Mouse (Mus musculus) heart, postnatal 10 days (tissue): ENCODE data around the gene Olfr228. TPM values are rescaled to one million over a fixed set of nuclear protein-coding genes. Genes with fewer than 3 reads are reported as not detected.
"Not testable (repeated sequence)": the region's sequence is repeated elsewhere in the genome, so short reads cannot be mapped to it uniquely, and the experiment has no call there.

ENCODE experiments used
- DNase-seq, 2 experiments: peaks; one replicate each; pipeline ENCODE4 v3.0.0; 2021
- intact Hi-C: fragments of 180-260 bp; cut with DNase I; formaldehyde crosslinking; loops from one replicate; pipeline ENCODE4 v1.15.1; 2025
- total RNA-seq, 2 experiments: library from RNA; stranded (reverse); gene quantifications; 2 replicates each; pipeline ENCODE4 v1.2.3; 2021

Gene Olfr228
- not detected for total RNA-seq

- no peak for DNase-seq
- intact Hi-C loops: no loop called here
Measured at GRCm38 (mm10) chr2:86487286-86487685, at the start of gene Olfr228. TSS of gene Olfr228 (minus strand) at chr2:86487386.

DNA sequence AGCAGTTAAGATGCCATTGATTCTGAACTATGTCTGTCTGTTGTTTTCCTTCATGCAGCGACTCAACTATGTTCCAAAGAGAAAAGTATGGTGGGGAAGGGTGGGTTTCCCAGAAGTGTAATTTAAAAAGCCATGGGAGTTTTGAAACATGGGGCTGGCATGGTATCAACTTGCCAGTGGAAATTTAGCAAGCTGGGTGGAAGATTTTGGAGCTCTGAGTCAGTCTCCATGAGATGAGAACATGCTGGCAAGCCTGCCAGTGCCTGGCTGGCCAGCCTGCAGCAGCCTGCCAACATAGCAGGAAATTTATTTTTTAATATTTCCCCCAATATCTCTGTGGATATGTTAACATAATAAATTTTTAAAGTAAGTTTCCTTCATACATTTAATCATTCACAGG lies 43.8 kb upstream of the Olfr228 start:
- no peak for DNase-seq
- intact Hi-C loops: no loop called here

DNA sequence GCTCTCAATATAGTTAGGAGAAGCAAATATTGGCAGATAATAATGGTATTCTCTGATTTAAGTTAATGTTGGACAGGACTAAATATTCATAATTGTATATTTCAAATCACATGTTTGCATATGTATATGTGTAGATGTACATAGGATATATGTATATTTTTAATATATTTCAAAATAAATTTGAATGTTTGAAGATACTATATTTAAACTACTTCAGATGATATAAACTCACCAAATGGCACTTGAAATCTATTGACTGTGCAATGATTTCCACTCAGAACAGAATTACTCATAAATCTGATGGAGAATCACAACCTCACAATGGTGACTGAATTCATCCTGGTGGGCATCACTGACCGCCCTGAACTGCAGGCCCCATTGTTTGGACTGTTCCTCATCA lies 21.0 kb upstream of the Olfr228 start, which contains the start of gene Olfr1076:
Olfr1076 (plus strand) TSS at position 301 of the 400 bp plus-strand sequence.
- DNase-seq: no peak
- intact Hi-C loops: no loop called here

GRCm38 (mm10) chr2:86464442-86465109 lies 22.6 kb downstream of the Olfr228 start:
- intact Hi-C loops: loop anchor here (1.0 to 2.0 kb wide), 2 partner anchors 738 to 1344 kb away; no protein-coding TSS in a partner anchor

GRCm38 (mm10) chr2:86460434-86460833 lies 26.8 kb downstream of the Olfr228 start:
- DNase-seq: no peak
- intact Hi-C loops: no loop called here

More at GRCm38 (mm10) chr2:86464442-86465109, 22.6 kb downstream of the Olfr228 start:
- DNase-seq: peak; percentile 42 to 51

DNA sequence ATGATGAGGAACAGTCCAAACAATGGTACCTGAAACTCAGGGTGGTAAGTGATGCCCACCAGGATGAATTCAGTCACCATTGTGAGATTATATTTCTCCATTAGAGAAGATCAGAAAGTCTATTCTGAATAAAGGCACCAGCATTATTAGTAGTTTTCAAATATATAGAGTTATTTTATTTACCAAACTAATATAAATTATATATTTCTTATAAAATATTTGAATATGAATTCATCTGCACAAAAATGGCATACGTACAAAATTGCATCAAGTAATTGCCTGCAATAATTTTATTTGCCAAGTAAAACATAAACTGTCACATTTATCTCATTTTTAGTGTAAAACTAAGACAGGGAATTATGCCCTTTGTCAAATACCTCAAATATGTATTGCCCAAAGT lies 31.0 kb downstream of the Olfr228 start, which contains the start of gene Olfr1066:
Olfr1066 (minus strand) TSS at position 101 of the 400 bp plus-strand sequence.
- intact Hi-C loops: no loop called here
- no peak for DNase-seq

GRCm38 (mm10) chr2:86450491-86450890 lies 36.7 kb downstream of the Olfr228 start, which contains the start of gene Olfr1065:
TSS of gene Olfr1065 (minus strand) at chr2:86450591.
- intact Hi-C loops, DNase-seq: not testable (repeated sequence)

DNA sequence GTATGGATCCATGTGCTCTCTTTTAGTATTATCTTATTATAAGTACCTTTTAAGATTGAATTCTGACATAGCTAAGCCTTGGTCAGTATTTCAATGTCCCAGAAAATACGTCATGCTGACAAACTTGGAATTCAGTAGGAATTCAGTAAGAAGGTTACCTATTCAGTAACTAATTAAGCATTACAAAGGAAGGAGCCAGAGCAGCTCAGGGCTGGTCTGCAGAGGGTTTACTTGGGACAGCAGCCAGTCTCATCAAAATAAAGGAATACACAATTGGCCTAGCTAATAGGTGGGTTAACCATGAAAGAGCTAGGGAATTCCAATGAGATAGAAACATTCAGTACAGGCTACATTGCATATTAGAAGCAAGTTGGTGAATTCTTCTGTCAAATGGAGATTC lies 45.1 kb downstream of the Olfr228 start:
- DNase-seq, intact Hi-C loops: not testable (repeated sequence)

Other genes starting within 250 kb of the Olfr228 start
- gene Olfr1048, start 247.1 kb downstream of the Olfr228 start, total RNA-seq: not detected
- gene Olfr1049, start 229.1 kb downstream of the Olfr228 start, total RNA-seq: not detected
- not detected for gene Olfr1051, start 208.3 kb downstream of the Olfr228 start, total RNA-seq
- gene Olfr1052, start 194.9 kb downstream of the Olfr228 start, total RNA-seq: not detected
- gene Olfr1053, start 172.1 kb downstream of the Olfr228 start, total RNA-seq: not detected
- gene Olfr1054, start 152.0 kb downstream of the Olfr228 start, total RNA-seq: not detected
- not detected for gene Olfr1055, start 137.1 kb downstream of the Olfr228 start, total RNA-seq
- gene Olfr1056, start 124.9 kb downstream of the Olfr228 start, total RNA-seq: not detected
- gene Olfr1057, start 109.0 kb downstream of the Olfr228 start, total RNA-seq: not detected
- not detected for gene Olfr1058, start 98.8 kb downstream of the Olfr228 start, total RNA-seq
- not detected for gene Olfr1061, start 73.3 kb downstream of the Olfr228 start, total RNA-seq
- not detected for gene Olfr1062, start 60.6 kb downstream of the Olfr228 start, total RNA-seq
- gene Olfr1065, start 36.8 kb downstream of the Olfr228 start, total RNA-seq: not detected
- gene Olfr1066, start 31.1 kb downstream of the Olfr228 start, total RNA-seq: not detected
- not detected for gene Olfr1076, start 21.1 kb upstream of the Olfr228 start, total RNA-seq
- gene Olfr1079, start 55.1 kb upstream of the Olfr228 start, total RNA-seq: not detected
- not detected for gene Olfr1080, start 70.8 kb upstream of the Olfr228 start, total RNA-seq
- not detected for gene Olfr1082, start 111.6 kb upstream of the Olfr228 start, total RNA-seq
- not detected for gene Olfr1084, start 152.3 kb upstream of the Olfr228 start, total RNA-seq
- gene Olfr1085, start 174.6 kb upstream of the Olfr228 start, total RNA-seq: not detected
- not detected for gene Olfr1086, start 192.7 kb upstream of the Olfr228 start, total RNA-seq
- gene Olfr1087, start 211.0 kb upstream of the Olfr228 start, total RNA-seq: not detected
- gene Olfr1089, start 246.3 kb upstream of the Olfr228 start, total RNA-seq: not detected